ENCODE assay signal across 8 mouse cellular contexts in the genomic region with DNA sequence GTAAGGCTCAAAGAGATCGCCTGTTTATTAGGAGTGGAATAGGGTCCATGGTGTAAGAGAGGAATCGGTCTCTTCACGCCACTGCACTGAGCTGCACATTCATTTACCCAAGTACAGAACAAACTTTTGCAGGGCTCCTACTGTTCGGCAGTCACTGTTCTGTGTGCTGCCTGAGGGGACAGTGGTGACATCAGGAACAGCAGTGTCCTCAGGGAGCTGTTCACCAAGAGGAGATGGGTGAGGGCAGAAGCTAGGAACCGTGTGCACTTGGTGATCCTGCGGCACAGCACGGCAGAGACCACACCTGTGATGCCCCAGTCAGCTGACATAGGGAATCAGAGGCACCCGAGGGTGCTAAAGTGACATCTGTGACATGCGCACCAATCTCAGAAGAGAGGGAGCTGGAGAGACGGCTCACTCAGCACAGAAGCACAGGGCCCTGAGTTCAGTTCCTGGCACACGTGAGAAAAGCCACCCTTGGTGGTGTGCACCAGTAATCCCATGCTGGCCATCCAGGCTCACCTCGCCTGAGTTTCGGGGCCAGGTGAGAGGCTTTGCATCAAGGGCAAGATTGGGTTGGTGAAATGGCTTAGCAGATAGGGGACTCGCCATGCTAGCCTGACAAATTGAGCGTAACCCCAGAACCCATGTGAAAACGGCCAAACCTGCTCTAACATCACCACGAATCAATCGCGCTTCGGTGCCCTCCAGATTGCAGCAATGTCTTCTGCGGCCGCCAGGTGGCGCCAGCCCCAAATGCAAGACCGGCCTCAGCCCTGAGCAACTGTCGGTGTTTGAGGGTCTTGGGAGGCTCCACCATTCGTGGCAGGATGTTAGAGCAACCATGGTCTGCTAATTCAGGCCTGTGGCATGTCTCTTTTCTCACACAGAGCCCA. TPM values are rescaled to one million over a fixed set of nuclear protein-coding genes. Genes with fewer than 3 reads are reported as not detected.
A peak's percentile ranks its signal among the peaks of the same experiment; 100 is the strongest.
DNase-seq lines count a peak whose midpoint lies in the region; ATAC-seq lines count a peak whose summit lies in the region.

No protein-coding gene starts in this region.

- H3K27me3 ChIP-seq in embryonic facial prominence, embryonic 13.5 days = peaks cover 5% of the 10 kb centered on the region; the same call in 1 of the 2 replicates
- no peaks in the 10 kb centered on the region for H3K27me3 ChIP-seq in kidney, embryonic 16.5 days (ENCODE audit: insufficient read depth, low read length)
- peaks cover 8% of the 10 kb centered on the region for H3K27me3 ChIP-seq in liver, embryonic 12.5 days (replicated peaks)

- H3K4me2 ChIP-seq in embryonic facial prominence, embryonic 13.5 days = no peak overlapping the region
- H3K4me2 ChIP-seq in kidney, embryonic 16.5 days (replicated peaks; ENCODE audit: low read depth, low read length) = no peak overlapping the region
- 0 out of 2 replicates have a peak overlapping the region, but pooled peaks have one; percentile 1 for H3K4me2 ChIP-seq in liver, embryonic 12.5 days

- WGBS in embryonic facial prominence, embryonic 13.5 days = 43% methylated on average over 26 of the region's 26 CpGs
- 46% methylated on average over 26 of the region's 26 CpGs for WGBS in kidney, embryonic 16.5 days
- 40% methylated on average over 26 of the region's 26 CpGs for WGBS in liver, embryonic 12.5 days (ENCODE audit: insufficient replicate concordance)

- ATAC-seq in embryonic facial prominence, embryonic 13.5 days (ENCODE audit: insufficient number of reproducible peaks, insufficient read depth, low FRiP score, low TSS enrichment, low read depth) = peak; percentile 52; the same call in 1 of the 2 replicates
- peak; percentile 54; the same call in 1 of the 2 replicates for ATAC-seq in kidney, embryonic 16.5 days (ENCODE audit: low FRiP score, low TSS enrichment)
- ATAC-seq in liver, embryonic 12.5 days = peak; percentile 68; the same call in 1 of the 2 replicates

- H3K9ac ChIP-seq in embryonic facial prominence, embryonic 13.5 days = no peak overlapping the region
- H3K9ac ChIP-seq in kidney, embryonic 16.5 days (replicated peaks; ENCODE audit: low read length) = no peak overlapping the region
- H3K9ac ChIP-seq in liver, embryonic 12.5 days = no peak overlapping the region

- H3K9me3 ChIP-seq in embryonic facial prominence, embryonic 13.5 days = no peaks in the 10 kb centered on the region
- no peaks in the 10 kb centered on the region for H3K9me3 ChIP-seq in kidney, embryonic 16.5 days (ENCODE audit: low read length)
- H3K9me3 ChIP-seq in liver, embryonic 12.5 days (replicated peaks) = no peaks in the 10 kb centered on the region

- H3K4me3 ChIP-seq in embryonic facial prominence, embryonic 13.5 days = no peak overlapping the region
- H3K4me3 ChIP-seq in kidney, embryonic 16.5 days (ENCODE audit: low read length) = no peak overlapping the region
- H3K4me3 ChIP-seq in liver, embryonic 12.5 days = no peak overlapping the region

- H3K27ac ChIP-seq in embryonic facial prominence, embryonic 13.5 days = no peak overlapping the region
- H3K27ac ChIP-seq in kidney, embryonic 16.5 days (ENCODE audit: low read length) = no peak overlapping the region
- H3K27ac ChIP-seq in liver, embryonic 12.5 days = no peak overlapping the region

- DNase-seq in A20 (ENCODE audit: low read depth, low spot score) = peak; percentile 77
- peak; percentile 75 to 80 for DNase-seq in adrenal gland, postnatal 36 days
- peak; percentile 40 to 70 for DNase-seq in heart, adult 9 months (ENCODE audit: low spot score in 2 of 2)
- peak; percentile 64 to 78 for DNase-seq in natural killer cell, adult 2 months (ENCODE audit: low spot score in 2 of 2)
- DNase-seq in spleen, postnatal 4 days (ENCODE audit: low spot score in 2 of 2) = peak; percentile 70 to 89

- no peaks in the 10 kb centered on the region for H3K4me1 ChIP-seq in embryonic facial prominence, embryonic 13.5 days
- H3K4me1 ChIP-seq in kidney, embryonic 16.5 days (ENCODE audit: insufficient read depth, low read length) = no peaks in the 10 kb centered on the region
- H3K4me1 ChIP-seq in liver, embryonic 12.5 days = peaks cover 9% of the 10 kb centered on the region

- no peaks in the 10 kb centered on the region for H3K36me3 ChIP-seq in embryonic facial prominence, embryonic 13.5 days
- no peaks in the 10 kb centered on the region for H3K36me3 ChIP-seq in kidney, embryonic 16.5 days (ENCODE audit: insufficient read depth, low read length)
- H3K36me3 ChIP-seq in liver, embryonic 12.5 days = no peaks in the 10 kb centered on the region

RNA-seq across cellular contexts. Expression of a gene that starts 39.9 kb away (rescaled TPM):
- total RNA-seq in adrenal gland, postnatal 36 days (2021) = 10 to 100 TPM; 24.7 to 31.7 TPM
- 9.0 and 9.2 TPM in 2 replicates for polyA plus RNA-seq in embryonic facial prominence, embryonic 13.5 days (2015; fragmentation: Nextera tagmentation; extraction: Ambion mirVana)
- 18.4 and 20.6 TPM in 2 replicates for polyA plus RNA-seq in kidney, embryonic 16.5 days (2015; fragmentation: Nextera tagmentation; extraction: Ambion mirVana)
- 2.4 and 2.9 TPM in 2 replicates for polyA plus RNA-seq in liver, embryonic 12.5 days (2016; fragmentation: Nextera tagmentation; extraction: Ambion mirVana)
